Mouse (Mus musculus) intestine, postnatal 0 days (tissue): ENCODE results near the gene Ass1. TPM values are rescaled to one million over a fixed set of nuclear protein-coding genes. Genes with fewer than 3 reads are reported as not detected.

Experiments
- ATAC-seq: fragments of 200-750 bp; cut with Nextera tagmentation; 2 replicates; pipeline ENCODE4 v1.8.0; 2017; ENCODE audit warnings: mild to moderate bottlenecking, moderate TSS enrichment, moderate library complexity
- H3K27ac ChIP-seq: fragments of 300-500 bp; sonication (generic); 2 replicates; pipeline ENCODE4 v1.5.1; 2014; ENCODE audit warnings: mild to moderate bottlenecking, low read depth, low read length, moderate library complexity
- H3K27me3 ChIP-seq: fragments of 300-500 bp; sonication (generic); replicated peaks from 2 replicates; pipeline ENCODE4 v1.6.1; 2014; ENCODE audit warnings: low read length, mixed read lengths; ENCODE audit not compliant: control insufficient read depth, insufficient read depth
- H3K36me3 ChIP-seq: fragments of 300-500 bp; sonication (generic); 2 replicates; pipeline ENCODE4 v1.6.1; 2014; ENCODE audit warnings: mild to moderate bottlenecking, moderate library complexity; ENCODE audit not compliant: control insufficient read depth, insufficient read depth
- H3K4me1 ChIP-seq: fragments of 300-500 bp; sonication (generic); replicated peaks from 2 replicates; pipeline ENCODE4 v1.6.1; 2014; ENCODE audit warnings: antibody characterized with exemption, low read length, mixed read lengths; ENCODE audit not compliant: control insufficient read depth, insufficient read depth
- H3K4me2 ChIP-seq: fragments of 300-500 bp; sonication (generic); replicated peaks from 2 replicates; pipeline ENCODE4 v1.6.1; 2014; ENCODE audit warnings: low read depth, mild to moderate bottlenecking, moderate library complexity
- H3K4me3 ChIP-seq: fragments of 300-500 bp; sonication (generic); 2 replicates; pipeline ENCODE4 v1.5.1; 2014; ENCODE audit warnings: low read depth, low read length
- H3K9ac ChIP-seq: fragments of 300-500 bp; sonication (generic); 2 replicates; pipeline ENCODE4 v1.6.1; 2014; ENCODE audit warnings: mild to moderate bottlenecking, low read depth, low read length
- H3K9me3 ChIP-seq: fragments of 300-500 bp; sonication (generic); 2 replicates; pipeline ENCODE4 v1.6.1; 2016; ENCODE audit warnings: mixed run types; ENCODE audit not compliant: control insufficient read depth
- CTCF ChIP-seq: sonication (generic); IDR thresholded peaks from 2 replicates; pipeline ENCODE4 v1.5.1; 2016; ENCODE audit warnings: low read depth, mild to moderate bottlenecking, control low read depth, antibody characterized with exemption, moderate library complexity
- WGBS: fragments of 180-500 bp; shearing (Covaris S2); extraction: QIAGEN DNeasy Blood & Tissue Kit; methylation state at CpG from one replicate; pipeline ENCODE4 v1.1.7; 2014; 5-methylcytosine and 5-hydroxymethylcytosine counted together
- polyA plus RNA-seq: library from polyadenylated mRNA; unstranded; fragments of >200 nt; fragmentation: Nextera tagmentation; extraction: Ambion mirVana; gene quantifications from 2 replicates; pipeline ENCODE4 v1.2.1, GENCODE M21; 2015

Gene Ass1
- polyA plus RNA-seq, result 492 and 545 TPM in 2 replicates

- Histone ChIP-seq H3K27ac (peak within 1 kb of the TSS; percentile 61; the same call in 1 of the 2 replicates), H3K9ac (peak within 1 kb of the TSS; percentile 58), H3K4me1 (no peaks in the 10 kb centered on the region), H3K4me3 (peak within 1 kb of the TSS; percentile 50), H3K4me2 (peak within 1 kb of the TSS; percentile 83), H3K36me3 (peaks cover 6% of the 10 kb centered on the region; the same call in 1 of the 2 replicates), H3K9me3 (no peaks in the 10 kb centered on the region), H3K27me3 (no peaks in the 10 kb centered on the region)
- 1% methylated on average over 47 of the region's 49 CpGs for WGBS
- TF ChIP-seq CTCF, result peak; percentile 73
- peak; percentile 89 for ATAC-seq
Measured at GRCm38 (mm10) chr2:31469931-31470682, at the start of gene Ass1. Gene Ass1 (plus strand): TSS chr2:31470207.

- no peak overlapping the region for H3K4me2 ChIP-seq
- no peak overlapping the region for H3K27ac ChIP-seq
- H3K36me3 ChIP-seq, result no peaks in the 10 kb centered on the region
- H3K27me3 ChIP-seq, result no peaks in the 10 kb centered on the region
- no peak overlapping the region for H3K4me3 ChIP-seq
- H3K4me1 ChIP-seq, result no peaks in the 10 kb centered on the region
- H3K9ac ChIP-seq, result no peak overlapping the region
- ATAC-seq, result no peak
- no peaks in the 10 kb centered on the region for H3K9me3 ChIP-seq
- peak; percentile 71 for TF ChIP-seq CTCF
- 75% methylated on average over 6 of the region's 6 CpGs for WGBS
Measured at GRCm38 (mm10) chr2:31420914-31421313, 49.1 kb upstream of the Ass1 start.

GRCm38 (mm10) chr2:31422576-31422975 is 47.4 kb upstream of the Ass1 start:
- H3K4me3 ChIP-seq, result no peak overlapping the region
- H3K27me3 ChIP-seq, result no peaks in the 10 kb centered on the region
- H3K9me3 ChIP-seq, result no peaks in the 10 kb centered on the region
- 52% methylated on average over 6 of the region's 6 CpGs for WGBS
- no peaks in the 10 kb centered on the region for H3K4me1 ChIP-seq
- TF ChIP-seq CTCF, result no peak
- ATAC-seq, result no peak
- H3K36me3 ChIP-seq, result no peaks in the 10 kb centered on the region
- no peak overlapping the region for H3K27ac ChIP-seq
- H3K9ac ChIP-seq, result no peak overlapping the region
- no peak overlapping the region for H3K4me2 ChIP-seq

- Histone ChIP-seq H3K27ac (no peak overlapping the region), H3K36me3 (no peaks in the 10 kb centered on the region; the same call in 1 of the 2 replicates), H3K4me2 (no peak overlapping the region), H3K4me1 (no peaks in the 10 kb centered on the region), H3K9ac (no peak overlapping the region), H3K27me3 (no peaks in the 10 kb centered on the region), H3K9me3 (no peaks in the 10 kb centered on the region), H3K4me3 (no peak overlapping the region)
- WGBS, result 78% methylated on average over 5 of the region's 5 CpGs
- no peak for ATAC-seq
- no peak for TF ChIP-seq CTCF
Measured at GRCm38 (mm10) chr2:31431477-31431876, 38.5 kb upstream of the Ass1 start.

GRCm38 (mm10) chr2:31434746-31435145 is 35.3 kb upstream of the Ass1 start:
- no peak for ATAC-seq
- no peak overlapping the region for H3K9ac ChIP-seq
- H3K9me3 ChIP-seq, result no peaks in the 10 kb centered on the region
- H3K27me3 ChIP-seq, result no peaks in the 10 kb centered on the region
- no peak overlapping the region for H3K27ac ChIP-seq
- 61% methylated on average over 10 of the region's 10 CpGs for WGBS
- no peak overlapping the region for H3K4me2 ChIP-seq
- no peaks in the 10 kb centered on the region for H3K4me1 ChIP-seq
- no peak for TF ChIP-seq CTCF
- no peak overlapping the region for H3K4me3 ChIP-seq
- H3K36me3 ChIP-seq, result no peaks in the 10 kb centered on the region; the same call in 1 of the 2 replicates

GRCm38 (mm10) chr2:31435567-31435966 is 34.4 kb upstream of the Ass1 start:
- Histone ChIP-seq H3K4me1 (no peaks in the 10 kb centered on the region), H3K4me2 (no peak overlapping the region), H3K27me3 (no peaks in the 10 kb centered on the region), H3K27ac (no peak overlapping the region), H3K9ac (no peak overlapping the region), H3K9me3 (no peaks in the 10 kb centered on the region), H3K36me3 (no peaks in the 10 kb centered on the region; the same call in 1 of the 2 replicates), H3K4me3 (no peak overlapping the region)
- no peak for ATAC-seq
- TF ChIP-seq CTCF, result peak; percentile 84
- WGBS, result 39% methylated on average over 6 of the region's 6 CpGs
